9 mouse cellular contexts compared by ENCODE assay signal in the genomic region with DNA sequence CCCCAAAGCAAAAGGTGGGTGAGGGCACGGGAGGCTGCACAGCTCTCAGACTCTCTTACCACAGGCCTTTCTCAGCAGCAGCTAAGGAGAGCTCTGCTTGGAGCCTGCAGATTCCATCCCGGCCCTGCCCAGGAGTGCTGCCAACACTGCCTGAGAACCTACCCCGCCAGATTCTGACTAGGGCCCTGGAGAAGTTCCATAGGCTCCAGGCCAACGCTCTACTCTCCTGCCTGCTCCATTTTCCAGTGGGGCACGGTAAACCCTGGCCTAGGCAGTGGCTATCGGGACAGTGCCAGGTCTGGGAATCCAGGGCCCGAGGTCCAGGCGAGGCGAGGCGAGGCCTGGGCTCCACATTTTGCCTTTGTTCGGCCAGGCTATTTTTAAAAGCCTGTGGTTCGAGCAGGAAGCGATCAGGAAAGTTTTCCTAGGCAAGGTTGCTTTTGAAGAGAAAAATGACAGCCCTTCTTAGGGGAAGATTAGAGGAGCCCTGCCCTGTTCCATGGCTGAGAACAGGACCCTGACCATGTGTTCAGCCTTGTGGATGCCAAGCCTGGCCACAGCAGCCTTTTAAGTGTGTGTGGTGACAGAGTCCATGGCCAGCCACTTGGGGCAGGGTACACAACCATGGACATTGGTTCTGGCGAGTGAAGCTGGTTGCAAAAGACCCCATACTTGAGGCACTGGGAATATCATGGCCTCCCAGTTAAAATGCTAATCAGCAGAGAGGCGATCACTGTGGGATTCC.
DNase-seq lines count a peak whose midpoint lies in the region; ATAC-seq and TF ChIP-seq lines count a peak whose summit lies in the region.
"Had no signal": no experiment of that assay in that cellular context is flagged by ENCODE, and none has a peak within 500 bp of the region (broad histone marks: within the 10 kb centered on the region; RNA-seq: fewer than 3 reads in every experiment).

No protein-coding gene starts in this region.

- intact Hi-C loops in gastrocnemius, postnatal 36 days (cut with DNase I), result loop anchor here (5.0 to 10.0 kb wide), 2 partner anchors 37 to 215 kb away; no protein-coding TSS in a partner anchor
- intact Hi-C loops in left cerebral cortex, postnatal 14 days (cut with DNase I), result loop anchor here (10.0 kb wide), 1 partner anchor 215 kb away; no protein-coding TSS in a partner anchor

- no peak for ATAC-seq in liver, embryonic 12.5 days

- TF ChIP-seq CTCF in kidney, adult 2 months (conservative IDR thresholded peaks at IDR 0.05; ENCODE audit: insufficient read depth, insufficient read length, low read depth, low read length), result no peak

- H3K27me3 ChIP-seq in kidney, adult 2 months (replicated peaks; ENCODE audit: control insufficient read depth, insufficient read depth, low read length), result no peaks in the 10 kb centered on the region
- no peaks in the 10 kb centered on the region for H3K27me3 ChIP-seq in liver, embryonic 12.5 days (replicated peaks)
- H3K27me3 ChIP-seq: liver, embryonic 13.5 days had no signal

- H3K4me1 ChIP-seq in kidney, adult 2 months (ENCODE audit: control insufficient read depth, insufficient read depth, low read length), result peaks cover 7% of the 10 kb centered on the region
- 0 out of 2 replicates have a peak, but pooled peaks cover 4% of the 10 kb centered on the region for H3K4me1 ChIP-seq in liver, embryonic 12.5 days

- no peak overlapping the region for H3K4me2 ChIP-seq in liver, embryonic 12.5 days
- H3K4me2 ChIP-seq: liver, embryonic 13.5 days had no signal

- H3K4me3 ChIP-seq in kidney, adult 2 months (ENCODE audit: insufficient read depth, low read depth, low read length), result no peak overlapping the region
- no peak overlapping the region for H3K4me3 ChIP-seq in liver, embryonic 12.5 days
- H3K4me3 ChIP-seq: liver, embryonic 13.5 days had no signal

- no peaks in the 10 kb centered on the region for H3K36me3 ChIP-seq in kidney, adult 2 months (ENCODE audit: control insufficient read depth, insufficient read depth, low read length)
- peaks cover 50% of the 10 kb centered on the region for H3K36me3 ChIP-seq in liver, embryonic 12.5 days

- 55% methylated on average over 15 of the region's 15 CpGs for WGBS in kidney, adult 2 months
- 70% methylated on average over 15 of the region's 15 CpGs for WGBS in liver, embryonic 12.5 days (ENCODE audit: insufficient replicate concordance)

- no peak for TF ChIP-seq POLR2A in kidney, adult 2 months (IDR thresholded peaks at IDR 0.05; ENCODE audit: low read depth, low read length)

- peak overlapping the region; percentile 34 for H3K27ac ChIP-seq in kidney, adult 2 months (ENCODE audit: insufficient read depth, low read depth, low read length)
- H3K27ac ChIP-seq in liver, embryonic 12.5 days, result no peak overlapping the region
- H3K27ac ChIP-seq: liver, embryonic 13.5 days had no signal

- DNase-seq in adrenal gland, postnatal 14 days, result peak; percentile 81
- DNase-seq in cerebellum, adult 9-10 months, result peak; percentile 97
- peak; percentile 92 for DNase-seq in gastrocnemius, postnatal 36 days
- DNase-seq in kidney, adult 2 months, result peak; percentile 69
- DNase-seq in left cerebral cortex, postnatal 14 days (ENCODE audit: low spot score in 2 of 2), result peak; percentile 83 to 91
- DNase-seq in ovary, postnatal 36 days (ENCODE audit: low spot score), result peak; percentile 77
- no peak for DNase-seq in c-Kit-positive CD71-positive TER-119-positive erythroid progenitor cells, embryonic 14.5 days (ENCODE audit: low spot score)
- DNase-seq: liver, embryonic 13.5 days had no signal

- H3K9ac ChIP-seq in liver, embryonic 12.5 days, result no peak overlapping the region
- H3K9ac ChIP-seq: liver, embryonic 13.5 days had no signal

- H3K9me3 ChIP-seq in liver, embryonic 12.5 days (replicated peaks), result no peaks in the 10 kb centered on the region
- H3K9me3 ChIP-seq: liver, embryonic 13.5 days had no signal
